Mouse (Mus musculus): ENCODE measurements around the gene Gm21976. TPM values are rescaled to one million over a fixed set of nuclear protein-coding genes. Genes with fewer than 3 reads are reported as not detected.

Gene Gm21976
- polyA plus RNA-seq, 1 experiment: 0.36 TPM

DNA sequence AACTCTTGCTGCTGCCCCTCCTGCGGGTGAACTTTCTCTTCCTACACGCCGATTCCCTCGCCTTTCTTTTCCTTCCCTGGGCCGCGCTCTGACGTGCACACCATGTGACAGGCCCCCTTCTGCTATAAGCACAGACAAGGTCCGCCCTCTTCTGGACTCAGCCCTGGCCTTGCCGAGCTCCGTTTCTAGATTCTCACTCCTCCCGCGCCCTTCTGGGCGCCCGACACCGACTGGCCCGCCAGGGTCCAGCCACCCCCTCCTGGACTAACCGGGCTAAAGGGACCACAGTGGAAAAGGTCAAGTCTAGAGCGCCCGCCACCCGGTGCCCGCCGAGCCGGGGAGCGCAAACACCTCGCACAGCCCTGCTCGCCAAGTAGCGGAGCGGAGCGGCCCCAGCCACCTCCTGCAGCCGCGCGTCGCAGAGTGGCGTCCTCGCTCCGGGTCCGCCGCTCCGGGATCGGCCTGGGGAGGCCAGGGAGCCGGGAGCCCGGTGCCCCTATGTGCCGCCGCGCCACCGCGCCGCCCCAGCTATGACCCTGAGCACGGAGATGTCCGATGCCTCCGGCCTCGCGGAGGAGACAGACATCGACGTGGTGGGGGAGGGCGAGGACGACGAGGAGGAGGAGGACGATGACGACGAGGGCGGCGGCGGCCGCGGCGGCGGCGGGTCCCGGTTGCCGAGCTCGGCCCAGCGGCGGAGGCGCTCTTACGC is 74.6 kb downstream of the Gm21976 start, which contains the start of gene Foxd1:
Foxd1 (plus strand) TSS at position 153 of the 712 bp plus-strand sequence.
- peaks cover 12% of the 10 kb centered on the region for H3K27me3 ChIP-seq (ENCODE audit: control insufficient read depth, insufficient read depth, low read length)
- TF ChIP-seq CTCF (IDR thresholded peaks at IDR 0.05; ENCODE audit: control insufficient read depth, insufficient read depth, insufficient replicate concordance, low read depth, low read length) (no peak), POLR2A (IDR thresholded peaks at IDR 0.05; ENCODE audit: control insufficient read depth, low read depth, low read length) (no peak)
- H3K4me3 ChIP-seq (ENCODE audit: control insufficient read depth, low read depth, low read length): peak within 1 kb of the TSS; percentile 57
- no peak within 1 kb of the TSS for H3K27ac ChIP-seq (ENCODE audit: control insufficient read depth, insufficient read depth, low read depth, low read length)
- H3K36me3 ChIP-seq (ENCODE audit: control insufficient read depth, insufficient read depth, low read length): no peaks in the 10 kb centered on the region
- peaks cover 18% of the 10 kb centered on the region for H3K4me1 ChIP-seq (ENCODE audit: control insufficient read depth, insufficient read depth, low read length)

DNA sequence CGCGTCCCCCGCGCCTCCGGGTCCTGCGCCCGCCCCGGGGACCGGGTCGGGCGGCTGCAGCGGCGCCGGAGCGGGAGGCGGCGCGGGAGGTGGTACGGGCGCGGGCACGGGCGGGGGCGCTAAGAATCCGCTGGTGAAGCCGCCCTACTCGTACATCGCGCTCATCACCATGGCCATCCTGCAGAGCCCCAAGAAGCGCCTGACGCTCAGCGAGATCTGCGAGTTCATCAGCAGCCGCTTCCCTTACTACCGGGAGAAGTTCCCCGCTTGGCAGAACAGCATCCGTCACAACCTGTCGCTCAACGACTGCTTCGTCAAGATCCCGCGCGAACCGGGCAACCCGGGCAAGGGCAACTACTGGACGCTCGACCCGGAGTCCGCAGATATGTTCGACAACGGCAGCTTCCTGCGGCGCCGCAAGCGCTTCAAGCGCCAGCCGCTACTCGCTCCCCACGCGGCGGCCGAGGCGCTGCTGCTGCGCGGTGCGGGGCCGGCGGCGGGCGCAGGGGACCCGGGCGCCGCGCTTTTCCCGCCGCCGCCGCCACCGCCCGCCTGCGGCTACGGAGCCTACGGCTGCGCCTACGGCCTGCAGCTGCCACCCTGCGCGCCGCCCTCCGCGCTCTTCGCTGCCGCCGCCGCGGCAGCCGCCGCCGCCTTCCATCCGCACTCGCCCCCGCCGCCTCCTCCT is 75.3 kb downstream of the Gm21976 start:
- H3K27ac ChIP-seq (ENCODE audit: control insufficient read depth, insufficient read depth, low read depth, low read length): no peak overlapping the region

DNA sequence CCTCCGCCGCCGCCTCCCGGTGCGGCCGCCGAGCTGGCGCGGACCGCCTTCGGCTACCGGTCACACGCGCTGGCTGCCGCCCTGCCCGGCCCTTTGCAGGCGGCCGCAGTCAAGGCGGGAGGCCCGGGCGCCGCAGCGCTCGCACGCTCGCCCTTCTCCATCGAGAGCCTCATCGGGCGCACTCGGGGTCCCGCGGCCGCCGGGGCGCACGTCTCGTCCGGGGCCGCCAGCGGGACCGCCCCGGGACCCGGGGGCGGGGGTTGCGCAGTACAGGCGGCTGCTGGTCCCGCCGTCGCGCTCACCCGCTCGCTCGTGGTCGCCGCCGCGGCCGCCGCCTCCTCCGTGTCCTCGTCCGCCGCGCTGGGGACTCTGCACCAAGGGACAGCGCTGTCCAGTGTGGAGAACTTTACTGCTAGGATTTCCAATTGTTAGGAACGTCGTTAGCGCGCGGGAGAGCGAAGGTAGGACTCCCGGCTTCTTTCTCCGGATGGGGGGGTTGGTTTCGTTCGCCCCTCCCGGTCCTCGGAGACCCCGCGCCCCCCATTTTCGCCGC is 75.9 kb downstream of the Gm21976 start:
- Histone ChIP-seq H3K4me3 (ENCODE audit: control insufficient read depth, low read depth, low read length) (peak overlapping the region; percentile 57; the same call in 1 of the 2 replicates), H3K36me3 (ENCODE audit: control insufficient read depth, insufficient read depth, low read length) (no peaks in the 10 kb centered on the region), H3K4me1 (ENCODE audit: control insufficient read depth, insufficient read depth, low read length) (peaks cover 18% of the 10 kb centered on the region), H3K27me3 (ENCODE audit: control insufficient read depth, insufficient read depth, low read length) (peaks cover 12% of the 10 kb centered on the region), H3K27ac (ENCODE audit: control insufficient read depth, insufficient read depth, low read depth, low read length) (no peak overlapping the region)
- no peak for TF ChIP-seq POLR2A (IDR thresholded peaks at IDR 0.05; ENCODE audit: control insufficient read depth, low read depth, low read length)
- TF ChIP-seq CTCF (IDR thresholded peaks at IDR 0.05; ENCODE audit: control insufficient read depth, insufficient read depth, insufficient replicate concordance, low read depth, low read length): no peak

More for the DNA sequence above, 75.3 kb downstream of the Gm21976 start:
- Histone ChIP-seq H3K4me3 (ENCODE audit: control insufficient read depth, low read depth, low read length) (peak overlapping the region; percentile 57), H3K36me3 (ENCODE audit: control insufficient read depth, insufficient read depth, low read length) (no peaks in the 10 kb centered on the region), H3K27me3 (ENCODE audit: control insufficient read depth, insufficient read depth, low read length) (peaks cover 12% of the 10 kb centered on the region), H3K4me1 (ENCODE audit: control insufficient read depth, insufficient read depth, low read length) (peaks cover 18% of the 10 kb centered on the region)
- TF ChIP-seq POLR2A (IDR thresholded peaks at IDR 0.05; ENCODE audit: control insufficient read depth, low read depth, low read length): no peak
- TF ChIP-seq CTCF (IDR thresholded peaks at IDR 0.05; ENCODE audit: control insufficient read depth, insufficient read depth, insufficient replicate concordance, low read depth, low read length): no peak

GRCm38 (mm10) chr13:98356176-98356972 is 76.7 kb downstream of the Gm21976 start:
- TF ChIP-seq POLR2A (IDR thresholded peaks at IDR 0.05; ENCODE audit: control insufficient read depth, low read depth, low read length): no peak
- TF ChIP-seq CTCF (IDR thresholded peaks at IDR 0.05; ENCODE audit: control insufficient read depth, insufficient read depth, insufficient replicate concordance, low read depth, low read length): no peak
- no peak overlapping the region for H3K4me3 ChIP-seq (ENCODE audit: control insufficient read depth, low read depth, low read length)
- no peaks in the 10 kb centered on the region for H3K36me3 ChIP-seq (ENCODE audit: control insufficient read depth, insufficient read depth, low read length)
- H3K27me3 ChIP-seq (ENCODE audit: control insufficient read depth, insufficient read depth, low read length): peaks cover 12% of the 10 kb centered on the region
- H3K4me1 ChIP-seq (ENCODE audit: control insufficient read depth, insufficient read depth, low read length): peaks cover 18% of the 10 kb centered on the region
- no peak overlapping the region for H3K27ac ChIP-seq (ENCODE audit: control insufficient read depth, insufficient read depth, low read depth, low read length)

Other genes starting within 250 kb of the Gm21976 start
- 0.67 and 1.2 TPM in 2 replicates for gene Arhgef28, start 73.4 kb upstream of the Gm21976 start, polyA plus RNA-seq (2012; rRNA removed)
- gene Utp15, start 16.8 kb upstream of the Gm21976 start, polyA plus RNA-seq (2012; rRNA removed): 3.3 and 3.4 TPM in 2 replicates
- 18.5 and 22.2 TPM in 2 replicates for gene Ankra2, start 16.8 kb upstream of the Gm21976 start, polyA plus RNA-seq (2012; rRNA removed)
- 423 and 429 TPM in 2 replicates for gene Btf3, start 37.1 kb downstream of the Gm21976 start, polyA plus RNA-seq (2012; rRNA removed)
- gene Foxd1, start 74.4 kb downstream of the Gm21976 start, polyA plus RNA-seq (2012; rRNA removed): not detected in 2 replicates
- not detected in 2 replicates for gene Gm10320, start 212.1 kb downstream of the Gm21976 start, polyA plus RNA-seq (2012; rRNA removed)